Comparison of ENCODE assay signal across 18 mouse cellular contexts in the genomic region with DNA sequence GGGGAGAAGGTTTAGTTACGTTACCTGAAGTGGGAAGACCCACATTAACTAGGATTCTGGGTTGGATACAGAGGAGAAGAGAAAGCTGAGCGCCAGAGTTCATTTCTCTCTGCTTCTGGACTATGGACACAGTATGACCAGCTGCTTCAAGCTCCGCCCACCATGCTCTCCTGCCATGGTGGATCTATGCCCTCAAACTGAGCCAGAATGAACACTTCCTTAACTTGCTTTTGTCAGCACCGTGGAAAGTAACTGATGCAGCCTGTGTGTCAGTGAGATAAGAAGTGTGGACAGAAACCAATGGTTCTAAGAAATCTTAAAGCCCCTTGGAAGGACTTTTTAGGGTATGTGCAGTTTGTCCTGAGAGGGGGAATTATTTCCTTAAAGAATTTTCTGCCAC. TPM values are rescaled to one million over a fixed set of nuclear protein-coding genes. Genes with fewer than 3 reads are reported as not detected.
DNase-seq lines count a peak whose midpoint lies in the region; ATAC-seq lines count a peak whose summit lies in the region.
"Had no signal": no experiment of that assay in that cellular context is flagged by ENCODE, and none has a peak within 500 bp of the region (broad histone marks: within the 10 kb centered on the region; RNA-seq: fewer than 3 reads in every experiment).

No protein-coding gene starts in this region.

- H3K4me3 ChIP-seq in kidney, embryonic 16.5 days (ENCODE audit: low read length) = no peak overlapping the region
- no peak overlapping the region for H3K4me3 ChIP-seq in intestine, embryonic 15.5 days (replicated peaks)
- H3K4me3 ChIP-seq in liver, embryonic 13.5 days (replicated peaks) = no peak overlapping the region
- H3K4me3 ChIP-seq: embryonic facial prominence, embryonic 13.5 days; hindbrain, embryonic 10.5 days; limb, embryonic 13.5 days; lung, embryonic 15.5 days; myocyte had no signal

- H3K27ac ChIP-seq in kidney, embryonic 16.5 days (ENCODE audit: low read length) = no peak overlapping the region
- no peak overlapping the region for H3K27ac ChIP-seq in intestine, embryonic 15.5 days
- H3K27ac ChIP-seq in liver, embryonic 13.5 days = peak overlapping the region; percentile 31; the same call in 1 of the 2 replicates
- H3K27ac ChIP-seq: embryonic facial prominence, embryonic 13.5 days; hindbrain, embryonic 10.5 days; limb, embryonic 13.5 days; lung, embryonic 15.5 days had no signal

- H3K4me2 ChIP-seq in kidney, embryonic 16.5 days (replicated peaks; ENCODE audit: low read depth, low read length) = no peak overlapping the region
- H3K4me2 ChIP-seq in intestine, embryonic 15.5 days (replicated peaks) = no peak overlapping the region
- H3K4me2 ChIP-seq in liver, embryonic 13.5 days = peak overlapping the region; percentile 29; the same call in 1 of the 2 replicates
- H3K4me2 ChIP-seq: embryonic facial prominence, embryonic 13.5 days; limb, embryonic 13.5 days; lung, embryonic 15.5 days had no signal

- WGBS in kidney, embryonic 16.5 days = 90% methylated on average over 4 of the region's 4 CpGs
- 91% methylated on average over 4 of the region's 4 CpGs for WGBS in intestine, embryonic 15.5 days
- 57% methylated on average over 4 of the region's 4 CpGs for WGBS in liver, embryonic 13.5 days (ENCODE audit: insufficient replicate concordance)

- peaks cover 18% of the 10 kb centered on the region for H3K4me1 ChIP-seq in kidney, embryonic 16.5 days (ENCODE audit: insufficient read depth, low read length)
- H3K4me1 ChIP-seq in intestine, embryonic 15.5 days (replicated peaks) = peaks cover 2% of the 10 kb centered on the region; the same call in 1 of the 2 replicates
- peaks cover 67% of the 10 kb centered on the region for H3K4me1 ChIP-seq in liver, embryonic 13.5 days (replicated peaks)
- H3K4me1 ChIP-seq: lung, embryonic 15.5 days had no signal

- ATAC-seq in kidney, embryonic 16.5 days (ENCODE audit: low FRiP score, low TSS enrichment) = no peak
- peak; percentile 42; the same call in 1 of the 2 replicates for ATAC-seq in intestine, embryonic 15.5 days
- peak; percentile 54; the same call in 1 of the 2 replicates for ATAC-seq in liver, embryonic 13.5 days (ENCODE audit: low read depth)
- ATAC-seq: forebrain, embryonic 14.5 days had no signal

- no peak overlapping the region for H3K9ac ChIP-seq in kidney, embryonic 16.5 days (replicated peaks; ENCODE audit: low read length)
- no peak overlapping the region for H3K9ac ChIP-seq in intestine, embryonic 15.5 days
- H3K9ac ChIP-seq in liver, embryonic 13.5 days = peak overlapping the region; percentile 19
- H3K9ac ChIP-seq: embryonic facial prominence, embryonic 13.5 days; limb, embryonic 13.5 days; lung, embryonic 15.5 days had no signal

- DNase-seq in kidney, postnatal 25 days = peak; percentile 67 to 79
- no peak for DNase-seq in liver, embryonic 13.5 days
- DNase-seq in yolk sac, embryonic 10.5 days (ENCODE audit: low spot score) = peak; percentile 28
- no peak for DNase-seq in frontal cortex, postnatal 14 days (ENCODE audit: low spot score in 2 of 2)
- DNase-seq in urinary bladder, postnatal 4 days (ENCODE audit: low spot score in 2 of 2) = no peak
- DNase-seq: adrenal gland, adult 2 months; B cell, adult 2 months; cerebellum, adult 2 months; midbrain, embryonic 14.5 days; thymus, postnatal 25 days had no signal

- H3K36me3 ChIP-seq in kidney, embryonic 16.5 days (ENCODE audit: insufficient read depth, low read length) = peaks cover 55% of the 10 kb centered on the region
- peaks cover 30% of the 10 kb centered on the region for H3K36me3 ChIP-seq in intestine, embryonic 15.5 days
- peaks cover 88% of the 10 kb centered on the region for H3K36me3 ChIP-seq in liver, embryonic 13.5 days

- no peaks in the 10 kb centered on the region for H3K27me3 ChIP-seq in kidney, embryonic 16.5 days (ENCODE audit: insufficient read depth, low read length)
- H3K27me3 ChIP-seq in intestine, embryonic 15.5 days (replicated peaks) = no peaks in the 10 kb centered on the region
- no peaks in the 10 kb centered on the region for H3K27me3 ChIP-seq in liver, embryonic 13.5 days
- H3K27me3 ChIP-seq: embryonic facial prominence, embryonic 13.5 days; limb, embryonic 13.5 days; lung, embryonic 15.5 days had no signal

- H3K9me3 ChIP-seq in kidney, embryonic 16.5 days (ENCODE audit: low read length) = no peaks in the 10 kb centered on the region
- no peaks in the 10 kb centered on the region for H3K9me3 ChIP-seq in intestine, embryonic 15.5 days
- H3K9me3 ChIP-seq in liver, embryonic 13.5 days (replicated peaks) = no peaks in the 10 kb centered on the region
- H3K9me3 ChIP-seq: embryonic facial prominence, embryonic 13.5 days; hindbrain, embryonic 10.5 days; limb, embryonic 13.5 days; lung, embryonic 15.5 days had no signal

RNA-seq across cellular contexts. Expression of a gene that starts 7.9 kb away (rescaled TPM):
- polyA plus RNA-seq in kidney, embryonic 16.5 days (2015; fragmentation: Nextera tagmentation; extraction: Ambion mirVana) = 15.6 and 17.0 TPM in 2 replicates
- 8.9 and 10.9 TPM in 2 replicates for polyA plus RNA-seq in intestine, embryonic 15.5 days (2015; fragmentation: Nextera tagmentation; extraction: Ambion mirVana)
- 7.0 and 9.2 TPM in 2 replicates for polyA plus RNA-seq in liver, embryonic 13.5 days (2015; fragmentation: Nextera tagmentation; extraction: Ambion mirVana)

RNA-seq across cellular contexts. Expression of a gene that starts 22.6 kb away (rescaled TPM):
- polyA plus RNA-seq in kidney, embryonic 16.5 days (2015; fragmentation: Nextera tagmentation; extraction: Ambion mirVana) = 11.1 and 13.2 TPM in 2 replicates
- polyA plus RNA-seq in intestine, embryonic 15.5 days (2015; fragmentation: Nextera tagmentation; extraction: Ambion mirVana) = 2.1 and 2.3 TPM in 2 replicates
- polyA plus RNA-seq in liver, embryonic 13.5 days (2015; fragmentation: Nextera tagmentation; extraction: Ambion mirVana) = 0.38 and 0.50 TPM in 2 replicates

RNA-seq across cellular contexts. Expression of a gene that starts 49.0 kb away (rescaled TPM):
- polyA plus RNA-seq in kidney, embryonic 16.5 days (2015; fragmentation: Nextera tagmentation; extraction: Ambion mirVana) = 215 and 225 TPM in 2 replicates
- polyA plus RNA-seq in intestine, embryonic 15.5 days (2015; fragmentation: Nextera tagmentation; extraction: Ambion mirVana) = 161 and 178 TPM in 2 replicates
- 586 and 708 TPM in 2 replicates for polyA plus RNA-seq in liver, embryonic 13.5 days (2015; fragmentation: Nextera tagmentation; extraction: Ambion mirVana)

Comparison
In these comparisons a context has a peak if more than half of its experiments do, and no peak if none do; other contexts are left out.
1. DNase-seq: peak in kidney, postnatal 25 days (2 of 2) and yolk sac, embryonic 10.5 days (single experiment); none in liver, embryonic 13.5 days (single experiment), frontal cortex, postnatal 14 days (0 of 2) and urinary bladder, postnatal 4 days (0 of 2).